Mouse (Mus musculus) E14TG2a.4 (cell line): Measurements from ENCODE around the gene Rgs8.

Source experiments
- CTCF ChIP-seq: conservative IDR thresholded peaks from 2 replicates; pipeline ENCODE4 v1.5.1; 2014; ENCODE audit warnings: low read length
- NANOG ChIP-seq: IDR thresholded peaks from 2 replicates; pipeline ENCODE4 v1.6.1; 2014; ENCODE audit warnings: borderline replicate concordance, low read length, mixed read lengths

GRCm38 (mm10) chr1:153681036-153681435, 28.2 kb downstream of the Rgs8 start:
- no peak for TF ChIP-seq CTCF
- TF ChIP-seq NANOG, result no peak
